Mouse (Mus musculus) heart, postnatal 0 days (tissue): ENCODE measurements around the gene Slc25a35. TPM values are rescaled to one million over a fixed set of nuclear protein-coding genes. Genes with fewer than 3 reads are reported as not detected.
A peak's percentile ranks its signal among the peaks of the same experiment; 100 is the strongest.
"Not testable (repeated sequence)": the region's sequence is repeated elsewhere in the genome, so short reads cannot be mapped to it uniquely, and the experiment has no call there.

ENCODE experiments used
- ATAC-seq: fragments of 200-750 bp; cut with Nextera tagmentation; 2 replicates; pipeline ENCODE4 v1.8.0; 2017; ENCODE audit warnings: low read depth, moderate number of reproducible peaks, moderate library complexity; ENCODE audit not compliant: insufficient read depth
- DNase-seq: peaks from one replicate; pipeline ENCODE4 v3.0.0-alpha.2; 2016; ENCODE audit warnings: low spot score
- H3K27ac ChIP-seq: fragments of 300-500 bp; sonication (generic); 2 replicates; pipeline ENCODE4 v1.5.1; 2014; ENCODE audit warnings: low read depth, mild to moderate bottlenecking
- H3K27me3 ChIP-seq: fragments of 300-500 bp; sonication (generic); 2 replicates; pipeline ENCODE4 v1.6.1; 2014; ENCODE audit warnings: low read length, mixed read lengths; ENCODE audit not compliant: control insufficient read depth, insufficient read depth
- H3K36me3 ChIP-seq: fragments of 300-500 bp; sonication (generic); replicated peaks from 2 replicates; pipeline ENCODE4 v1.6.1; 2014; ENCODE audit warnings: low read length, mixed read lengths; ENCODE audit not compliant: control insufficient read depth, insufficient read depth
- H3K4me1 ChIP-seq: fragments of 300-500 bp; sonication (generic); 2 replicates; pipeline ENCODE4 v1.6.1; 2014; ENCODE audit warnings: antibody characterized with exemption; ENCODE audit not compliant: control insufficient read depth, insufficient read depth
- H3K4me2 ChIP-seq: fragments of 300-500 bp; sonication (generic); 2 replicates; pipeline ENCODE4 v1.6.1; 2014; ENCODE audit warnings: low read depth, mild to moderate bottlenecking, low read length, moderate library complexity
- H3K4me3 ChIP-seq: fragments of 300-500 bp; sonication (generic); 2 replicates; pipeline ENCODE4 v1.5.1; 2014; ENCODE audit warnings: low read depth, low read length
- H3K9ac ChIP-seq: fragments of 300-500 bp; sonication (generic); replicated peaks from 2 replicates; pipeline ENCODE4 v1.6.1; 2014; ENCODE audit warnings: low read depth, low read length, mixed read lengths
- H3K9me3 ChIP-seq: fragments of 300-500 bp; sonication (generic); replicated peaks from 2 replicates; pipeline ENCODE4 v1.6.1; 2016; ENCODE audit warnings: low read length; ENCODE audit not compliant: control insufficient read depth
- CTCF ChIP-seq: IDR thresholded peaks from 2 replicates; pipeline ENCODE4 v1.5.1; 2016; ENCODE audit warnings: antibody characterized with exemption, control low read depth, low read depth
- EP300 ChIP-seq: IDR thresholded peaks from 2 replicates; pipeline ENCODE4 v1.6.1; 2016; ENCODE audit warnings: antibody characterized with exemption, low read depth
- WGBS: fragments of 180-500 bp; shearing (Covaris S2); extraction: QIAGEN DNeasy Blood & Tissue Kit; methylation state at CpG from one replicate; pipeline ENCODE4 v1.1.7; 2014; 5-methylcytosine and 5-hydroxymethylcytosine counted together
- polyA plus RNA-seq: library from polyadenylated mRNA; unstranded; fragments of >200 nt; fragmentation: Nextera tagmentation; extraction: Ambion mirVana; gene quantifications from 2 replicates; pipeline ENCODE4 v1.2.1, GENCODE M21; 2015
- total RNA-seq: library from RNA; depleted of rRNA; stranded (reverse); fragments of >200 nt; gene quantifications from 2 replicates; pipeline ENCODE4 v1.2.3, GENCODE M21; 2014; ENCODE audit warnings: low replicate concordance

Slc25a35 gene
- total and polyA plus RNA-seq, 2 experiments from 2014 or later = 2.0 to 3.6 TPM

- H3K9me3 ChIP-seq = no peaks in the 10 kb centered on the region
- no peak overlapping the region for H3K4me2 ChIP-seq
- H3K4me1 ChIP-seq = no peaks in the 10 kb centered on the region
- no peak overlapping the region for H3K9ac ChIP-seq
- no peaks in the 10 kb centered on the region for H3K27me3 ChIP-seq
- H3K27ac ChIP-seq = no peak overlapping the region
- TF ChIP-seq EP300 (no peak), CTCF (no peak)
- DNase-seq (no peak), ATAC-seq (no peak)
- no peak overlapping the region for H3K4me3 ChIP-seq
- 87% methylated on average over 7 of the region's 7 CpGs for WGBS
- peaks cover 82% of the 10 kb centered on the region for H3K36me3 ChIP-seq
Measured at GRCm38 (mm10) chr11:68993122-68993521, 25.2 kb downstream of the Slc25a35 start.

DNA sequence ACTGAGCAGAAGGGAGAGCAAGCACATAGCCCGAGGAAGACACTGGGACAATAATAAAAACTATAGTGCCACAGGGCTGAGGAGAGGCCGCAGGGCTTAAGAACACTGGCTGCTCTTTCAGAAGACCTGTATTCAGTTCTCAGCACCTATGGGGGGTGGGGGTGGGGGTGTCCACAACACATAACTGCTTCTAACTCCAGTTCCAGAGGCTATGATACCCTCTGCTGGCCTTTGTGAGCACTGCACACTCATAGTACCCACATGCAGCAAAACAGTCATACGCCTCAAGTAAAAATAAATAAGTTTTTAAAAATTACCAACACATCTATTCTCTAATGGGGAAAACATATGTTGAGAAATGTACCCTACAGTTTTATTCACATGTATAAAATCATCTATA is 26.4 kb downstream of the Slc25a35 start:
- ATAC-seq = no peak
- H3K4me2 ChIP-seq = no peak overlapping the region
- TF ChIP-seq EP300 = no peak
- TF ChIP-seq CTCF = peak; percentile 21; the same call in 1 of the 2 replicates
- no peaks in the 10 kb centered on the region for H3K27me3 ChIP-seq
- no peak overlapping the region for H3K27ac ChIP-seq
- 94% methylated on average over 3 of the region's 3 CpGs for WGBS
- no peak overlapping the region for H3K9ac ChIP-seq
- H3K4me1 ChIP-seq = no peaks in the 10 kb centered on the region
- H3K4me3 ChIP-seq = no peak overlapping the region
- DNase-seq = no peak
- no peaks in the 10 kb centered on the region for H3K9me3 ChIP-seq
- peaks cover 83% of the 10 kb centered on the region for H3K36me3 ChIP-seq

- no peak for DNase-seq
- TF ChIP-seq EP300 = no peak
- TF ChIP-seq CTCF = no peak
- no peaks in the 10 kb centered on the region for H3K27me3 ChIP-seq
- no peak for ATAC-seq
- H3K9ac ChIP-seq = no peak overlapping the region
- no peaks in the 10 kb centered on the region for H3K4me1 ChIP-seq
- no peak overlapping the region for H3K4me3 ChIP-seq
- no peak overlapping the region for H3K27ac ChIP-seq
- no peaks in the 10 kb centered on the region for H3K9me3 ChIP-seq
- no peak overlapping the region for H3K4me2 ChIP-seq
- 84% methylated on average over 4 of the region's 4 CpGs for WGBS
- peaks cover 82% of the 10 kb centered on the region for H3K36me3 ChIP-seq
Measured at GRCm38 (mm10) chr11:68997080-68997479, 29.1 kb downstream of the Slc25a35 start.

DNA sequence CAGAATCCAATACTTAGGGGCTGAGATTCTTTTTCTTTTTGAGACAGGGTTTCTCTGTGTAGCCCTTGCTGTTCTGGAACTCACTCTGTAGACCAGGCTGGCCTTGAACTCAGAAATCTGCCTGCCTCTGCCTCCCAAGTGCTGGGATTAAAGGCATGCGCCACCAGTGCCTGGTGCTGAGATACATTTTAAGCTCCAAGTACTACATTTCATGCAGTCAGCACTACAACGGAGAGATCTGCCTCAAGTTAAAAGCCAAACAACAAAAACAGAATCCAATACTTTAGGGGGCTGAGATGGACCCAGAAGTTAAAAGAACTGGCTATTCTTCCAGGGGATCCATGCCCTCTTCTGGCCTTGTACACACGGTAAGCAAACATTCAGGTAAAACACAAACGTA is 34.9 kb downstream of the Slc25a35 start:
- WGBS = 90% methylated on average over 4 of the region's 4 CpGs

DNA sequence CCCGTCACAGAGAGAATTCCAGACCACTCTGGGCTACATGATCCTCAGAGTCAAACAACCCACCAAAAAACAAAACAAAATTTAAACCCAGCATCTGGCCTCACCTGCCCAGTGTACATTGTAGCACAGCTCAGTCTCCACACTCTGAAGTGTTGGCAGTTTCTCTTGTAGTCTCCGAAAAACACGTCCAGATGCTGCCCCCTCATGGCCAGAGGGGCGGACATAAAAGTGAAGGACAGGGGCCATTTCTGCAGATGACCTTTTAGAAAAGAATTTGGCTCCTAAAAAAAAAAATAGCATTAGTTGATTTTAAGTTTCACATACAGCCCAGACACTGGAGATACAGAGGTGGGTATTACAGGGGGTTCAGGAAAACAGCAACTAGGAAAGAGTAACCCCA is 35.7 kb downstream of the Slc25a35 start:
- H3K4me1 ChIP-seq = 0 out of 2 replicates have a peak, but pooled peaks cover 5% of the 10 kb centered on the region
- peak; percentile 22 for TF ChIP-seq CTCF
- TF ChIP-seq EP300 = no peak
- WGBS = 41% methylated on average over 4 of the region's 4 CpGs
- H3K4me2 ChIP-seq = no peak overlapping the region
- H3K9me3 ChIP-seq = no peaks in the 10 kb centered on the region
- H3K36me3 ChIP-seq = peaks cover 38% of the 10 kb centered on the region
- ATAC-seq = no peak
- no peak overlapping the region for H3K4me3 ChIP-seq
- DNase-seq = no peak
- no peak overlapping the region for H3K9ac ChIP-seq
- no peaks in the 10 kb centered on the region for H3K27me3 ChIP-seq
- no peak overlapping the region for H3K27ac ChIP-seq

More for the DNA sequence above, 34.9 kb downstream of the Slc25a35 start:
- ATAC-seq, H3K27me3 ChIP-seq, H3K9me3 ChIP-seq, H3K4me2 ChIP-seq, H3K4me1 ChIP-seq, H3K4me3 ChIP-seq, H3K27ac ChIP-seq, H3K9ac ChIP-seq, DNase-seq: not testable (repeated sequence)
- H3K36me3 ChIP-seq = peaks cover 46% of the 10 kb centered on the region

DNA sequence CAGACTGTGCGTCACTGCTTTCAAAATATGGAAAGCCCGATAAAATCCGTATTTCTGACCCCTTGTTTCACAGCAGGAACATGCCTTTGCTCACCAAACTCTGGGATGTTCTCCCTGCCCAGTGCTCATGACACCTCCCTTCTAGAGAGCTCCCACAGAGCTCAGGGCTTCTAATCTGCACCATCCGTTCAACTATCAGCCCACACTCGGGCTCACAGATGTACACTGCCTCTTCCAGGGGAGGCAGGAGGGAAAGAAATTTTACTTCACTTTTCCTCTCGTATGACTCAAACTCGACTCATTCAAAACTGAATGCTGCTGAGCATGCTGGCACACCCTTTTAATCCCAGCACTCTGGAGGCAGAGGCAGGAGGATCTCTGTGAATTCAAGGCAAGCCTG is 37.3 kb downstream of the Slc25a35 start:
- Histone ChIP-seq H3K36me3 (peaks cover 24% of the 10 kb centered on the region), H3K27me3 (no peaks in the 10 kb centered on the region), H3K27ac (no peak overlapping the region), H3K4me2 (no peak overlapping the region), H3K9ac (no peak overlapping the region), H3K4me1 (0 out of 2 replicates have a peak, but pooled peaks cover 5% of the 10 kb centered on the region), H3K4me3 (no peak overlapping the region), H3K9me3 (no peaks in the 10 kb centered on the region)
- ATAC-seq (no peak), DNase-seq (no peak)
- 80% methylated on average over 7 of the region's 7 CpGs for WGBS
- TF ChIP-seq EP300 (no peak), CTCF (no peak)

GRCm38 (mm10) chr11:69006575-69006974 is 38.6 kb downstream of the Slc25a35 start:
- H3K9ac ChIP-seq, H3K27me3 ChIP-seq, H3K9me3 ChIP-seq, ATAC-seq, H3K4me2 ChIP-seq, H3K4me1 ChIP-seq, H3K4me3 ChIP-seq, DNase-seq, H3K27ac ChIP-seq: not testable (repeated sequence)
- H3K36me3 ChIP-seq = peaks cover 11% of the 10 kb centered on the region
